Mouse (Mus musculus) left cerebral cortex, postnatal 36 days (tissue): Measurements from ENCODE around the gene Il2. TPM values are rescaled to one million over a fixed set of nuclear protein-coding genes. Genes with fewer than 3 reads are reported as not detected.

ENCODE experiments used
- DNase-seq, 2 experiments: peaks; one replicate each; pipeline ENCODE4 v3.0.0; 2021 to 2022; ENCODE audit warnings: low spot score in 2 of 2, mixed read lengths in 1 of 2
- intact Hi-C: fragments of 180-260 bp; cut with DNase I; formaldehyde crosslinking; loops from one replicate; pipeline ENCODE4 v1.15.1; 2025
- total RNA-seq, 2 experiments: library from RNA; stranded (reverse); gene quantifications; 2 replicates each; pipeline ENCODE4 v1.2.3; 2021

Il2 gene
- not detected for total RNA-seq

DNA sequence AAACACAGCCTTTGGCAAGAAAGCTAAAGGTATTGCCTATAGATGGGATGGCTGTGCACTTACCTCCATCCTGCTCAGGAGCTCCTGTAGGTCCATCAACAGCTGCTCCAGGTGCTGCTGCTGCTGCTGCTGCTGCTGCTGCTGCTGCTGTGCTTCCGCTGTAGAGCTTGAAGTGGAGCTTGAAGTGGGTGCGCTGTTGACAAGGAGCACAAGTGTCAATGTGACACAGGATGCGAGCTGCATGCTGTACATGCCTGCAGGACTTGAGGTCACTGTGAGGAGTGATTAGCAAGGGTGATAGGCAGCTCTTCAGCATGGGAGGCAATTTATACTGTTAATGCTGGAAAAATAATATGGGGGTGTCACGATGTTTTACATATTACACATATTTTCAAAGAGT, at the start of gene Il2:
Gene Il2, minus strand, starts transcription at position 305 of the 400 bp plus-strand sequence.
- intact Hi-C loops, result no loop called here
- no peak for DNase-seq

DNA sequence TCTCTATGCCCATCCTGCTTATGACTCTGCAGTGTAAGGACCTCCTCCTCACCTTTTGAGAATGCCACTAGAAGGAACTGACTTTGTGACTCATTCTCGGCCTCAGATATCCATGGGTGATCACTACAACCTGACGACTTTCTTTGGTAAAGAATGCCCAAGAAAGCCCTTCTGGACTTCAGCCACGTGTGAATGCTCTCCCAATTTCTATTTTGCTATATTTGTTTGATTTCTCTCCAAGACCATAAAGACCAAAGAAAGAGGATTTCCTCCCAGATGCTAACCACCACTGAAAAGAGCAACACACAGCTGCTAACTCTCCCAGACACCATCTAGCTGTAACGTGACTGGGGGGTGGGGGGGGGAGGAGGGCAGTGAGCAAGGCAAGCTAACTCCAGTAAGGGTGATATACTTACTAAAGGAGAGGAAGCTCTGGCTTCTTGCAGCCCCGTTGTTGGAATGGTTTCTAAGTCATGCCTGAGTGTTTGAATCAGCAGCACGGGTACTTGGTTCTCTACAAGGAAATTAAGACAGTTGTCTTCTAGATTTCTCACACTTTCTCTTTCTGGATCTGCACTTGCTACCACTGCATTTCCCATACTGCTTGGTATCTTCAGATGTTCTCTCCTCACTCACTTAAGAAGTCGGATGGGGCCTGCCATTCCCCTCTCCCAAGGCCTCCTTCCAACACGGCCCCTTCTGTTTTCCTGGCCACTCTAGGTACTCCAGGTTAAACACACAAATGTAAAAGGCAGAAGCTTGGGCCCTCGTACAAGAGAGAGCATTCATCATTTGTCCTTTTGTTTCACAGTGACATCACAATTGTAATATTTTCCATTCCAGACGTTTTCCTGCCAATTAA, 49.2 kb upstream of the Il2 start:
- DNase-seq, result no peak
- intact Hi-C loops, result no loop called here

DNA sequence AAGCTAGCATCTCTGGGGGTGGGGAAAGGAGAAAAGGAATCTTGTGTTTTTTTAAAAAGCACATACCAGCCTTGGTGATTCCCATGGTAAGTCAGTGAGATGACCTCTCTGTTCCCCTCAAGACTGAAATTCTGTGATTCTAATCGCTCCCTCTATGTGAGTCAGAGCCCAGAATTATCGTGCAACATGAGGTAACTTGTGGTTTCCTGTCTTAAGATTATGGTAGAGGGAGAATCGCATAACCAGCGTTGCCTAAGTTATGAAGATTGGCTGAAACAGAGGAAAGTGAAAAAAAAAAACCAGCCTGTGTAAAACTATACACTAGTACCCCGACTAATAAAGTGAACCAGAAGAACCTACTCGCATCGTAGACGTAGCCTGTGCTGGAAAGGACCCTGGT, 47.5 kb upstream of the Il2 start:
- intact Hi-C loops, result no loop called here

DNA sequence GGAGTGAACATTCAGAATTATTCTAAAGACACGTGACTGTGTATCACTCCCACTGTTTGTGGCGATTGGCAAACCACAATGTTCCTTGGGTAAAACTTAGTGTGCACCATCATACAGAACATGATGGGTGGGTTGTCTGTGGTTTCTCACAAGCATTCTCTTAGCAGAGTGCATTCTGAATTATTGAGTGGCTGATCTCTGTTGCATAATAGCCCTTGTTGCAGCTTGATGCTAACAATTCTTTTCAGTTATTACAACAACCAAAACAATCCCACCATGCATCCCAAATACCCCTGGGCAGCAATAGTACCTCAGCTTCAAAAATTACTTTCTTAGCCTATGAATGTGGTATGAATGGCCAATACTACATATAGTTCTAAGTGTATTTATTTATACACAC, 43.5 kb upstream of the Il2 start:
- intact Hi-C loops, result no loop called here
- no peak for DNase-seq

More for the DNA sequence above, 47.5 kb upstream of the Il2 start:
- DNase-seq, result no peak

DNA sequence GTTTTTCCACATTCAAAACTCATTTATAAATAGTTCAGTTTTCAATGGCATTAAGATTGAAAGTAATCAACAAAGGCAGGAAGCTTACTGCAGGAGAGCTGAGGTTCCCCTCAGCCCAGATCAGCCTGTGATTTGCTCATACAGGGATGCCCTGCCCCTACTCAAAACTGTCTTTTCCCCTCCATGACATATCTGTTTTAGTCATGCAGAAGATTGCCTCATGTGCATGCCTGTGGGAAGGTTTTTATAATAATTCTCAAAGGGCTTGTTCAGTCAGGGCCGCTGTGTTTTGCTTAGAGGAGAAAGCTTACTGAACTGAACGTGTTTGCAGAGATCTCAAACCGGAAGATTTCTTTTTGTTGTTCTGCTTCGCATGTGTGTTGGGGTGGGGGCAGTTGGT, 35.3 kb upstream of the Il2 start:
- DNase-seq, result no peak
- intact Hi-C loops, result no loop called here

DNA sequence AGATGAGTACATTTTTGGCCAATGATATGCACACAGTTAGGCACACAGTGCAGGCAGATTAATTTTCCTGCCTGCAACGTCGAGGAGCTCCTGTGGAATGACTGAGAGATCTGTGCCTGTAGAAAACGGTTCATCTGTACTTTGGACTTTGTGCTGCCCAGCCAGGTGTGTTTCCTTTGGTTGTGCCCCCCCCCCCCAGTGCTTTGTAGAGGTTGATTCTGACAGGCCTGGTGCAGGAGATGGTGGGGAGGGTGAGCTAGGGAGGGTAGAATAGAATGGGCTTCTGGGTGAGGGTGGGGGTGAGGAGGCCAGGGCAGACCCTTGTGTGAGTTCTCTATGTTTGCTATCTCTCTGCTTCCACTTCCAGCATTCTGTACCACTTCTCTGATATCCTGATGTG, 32.5 kb upstream of the Il2 start:
- no peak for DNase-seq

DNA sequence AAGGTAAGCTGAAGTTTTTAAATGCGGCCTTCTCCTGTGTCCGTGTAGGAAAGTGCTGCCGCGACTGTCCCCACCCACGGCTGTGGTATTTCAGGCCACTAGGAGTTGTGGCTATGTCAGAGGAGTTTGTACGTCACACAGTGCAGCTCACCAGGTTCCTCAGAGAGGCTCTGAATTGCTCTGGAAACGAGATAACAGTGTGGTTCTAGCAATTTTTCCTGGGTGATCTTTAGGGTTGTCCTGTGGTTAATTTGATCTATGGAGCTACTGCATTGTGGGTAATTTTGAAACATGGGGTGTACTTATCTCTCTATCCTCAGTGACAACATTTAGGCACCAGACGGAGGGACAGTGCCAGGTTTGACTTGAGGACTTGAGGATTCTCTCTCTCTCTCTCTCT, 31.3 kb upstream of the Il2 start:
- intact Hi-C loops, result no loop called here

More for the DNA sequence above, 32.5 kb upstream of the Il2 start:
- intact Hi-C loops, result no loop called here

DNA sequence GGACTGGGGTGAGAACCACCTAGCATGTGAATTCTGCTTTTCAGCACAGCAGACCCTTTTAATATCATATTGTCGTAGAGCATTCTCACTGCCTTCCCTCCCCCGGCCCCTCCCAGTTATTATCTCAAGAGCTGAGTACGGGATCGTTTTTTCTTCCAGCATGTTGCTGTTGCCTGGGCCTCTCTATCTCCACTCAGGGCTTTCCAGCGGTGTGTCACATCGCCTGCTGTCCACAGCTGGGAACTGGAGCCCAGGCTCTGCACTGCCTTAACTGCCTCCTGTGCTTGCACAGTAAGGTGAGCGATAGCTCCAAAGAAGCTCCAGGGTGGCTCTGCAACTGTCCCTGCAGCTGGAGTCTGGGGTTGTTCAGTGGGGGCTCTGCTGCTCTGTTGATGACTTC, 28.6 kb upstream of the Il2 start:
- intact Hi-C loops, result no loop called here
- DNase-seq, result no peak

More for the DNA sequence above, 31.3 kb upstream of the Il2 start:
- no peak for DNase-seq

DNA sequence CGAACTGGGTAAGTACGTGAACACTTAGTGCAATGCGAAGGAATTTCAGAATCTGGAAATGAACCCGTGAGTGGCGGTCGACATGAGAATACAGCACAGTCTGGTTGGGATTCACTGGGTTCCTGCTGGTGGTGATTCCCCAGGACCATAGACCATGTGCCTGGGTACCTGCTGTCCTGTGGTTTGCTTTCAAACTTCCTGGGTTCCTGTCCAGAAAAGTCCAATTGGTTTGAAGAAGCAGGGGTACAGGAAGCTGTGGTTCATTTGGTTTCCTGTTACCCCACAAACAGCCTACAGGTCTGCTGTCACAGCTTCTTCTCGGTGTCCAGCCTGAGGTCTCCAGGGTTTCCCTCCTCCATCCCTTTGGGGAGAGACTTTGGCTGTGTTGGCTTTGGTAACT, 27.2 kb upstream of the Il2 start:
- intact Hi-C loops, result no loop called here
- no peak for DNase-seq

DNA sequence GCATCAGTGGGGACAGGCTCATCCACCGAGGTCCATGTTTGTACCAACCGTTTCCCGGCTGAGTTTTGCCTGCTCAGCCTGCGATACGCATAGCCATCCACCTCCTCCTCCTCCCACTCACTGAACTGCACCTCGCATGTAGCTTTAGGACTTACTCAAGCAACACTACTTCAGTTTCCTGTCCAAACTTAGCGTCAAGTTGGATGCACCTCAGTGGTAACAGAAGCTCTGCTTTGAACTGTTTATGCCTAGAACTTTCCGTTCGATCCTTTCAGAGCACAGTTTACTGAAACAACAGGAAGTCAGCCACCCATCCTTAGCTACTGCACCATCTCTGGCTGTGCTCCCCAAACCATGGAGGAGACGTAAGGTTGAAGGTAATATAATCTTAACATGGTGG, 26.5 kb upstream of the Il2 start:
- DNase-seq, result no peak
- intact Hi-C loops, result no loop called here

DNA sequence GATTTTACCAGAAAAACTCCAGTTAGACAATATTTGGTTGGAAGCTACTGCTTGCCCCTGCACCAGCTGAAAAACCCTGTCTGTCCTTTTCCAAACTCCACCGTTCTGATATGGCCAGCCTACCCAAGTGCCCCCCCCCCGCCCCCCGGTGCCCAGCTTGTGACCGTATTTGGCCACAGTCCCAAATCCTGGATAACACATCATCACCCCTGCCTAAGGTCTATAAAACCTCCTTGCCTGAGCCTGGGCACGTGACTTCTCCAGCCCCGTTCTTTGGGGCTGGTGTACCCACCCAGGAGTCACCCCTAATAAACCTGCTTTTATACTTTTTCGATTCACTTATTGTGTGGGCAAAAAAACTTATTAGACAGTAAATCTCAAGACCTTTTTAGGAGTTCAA, 21.1 kb upstream of the Il2 start:
- intact Hi-C loops, result no loop called here
- no peak for DNase-seq

DNA sequence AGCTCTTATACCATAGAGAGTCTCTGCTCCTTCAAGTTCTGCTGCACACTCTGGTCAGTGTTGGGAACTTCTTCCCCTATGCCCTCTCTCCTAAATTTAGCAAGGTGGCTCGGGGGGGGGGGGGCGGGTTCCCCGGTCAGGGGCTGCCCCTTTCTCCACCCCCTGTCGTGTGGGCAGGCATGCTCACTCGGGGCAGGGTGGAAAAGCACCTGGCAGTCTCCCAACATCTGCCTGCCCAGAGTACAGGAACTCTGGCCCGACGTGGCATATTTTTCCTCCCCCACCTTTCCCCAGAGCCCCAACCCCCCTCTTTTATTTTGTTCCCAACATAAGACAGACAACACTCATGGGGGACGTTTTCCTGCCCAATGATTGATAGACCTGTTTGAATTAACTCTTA, 20.6 kb upstream of the Il2 start:
- intact Hi-C loops, result no loop called here

DNA sequence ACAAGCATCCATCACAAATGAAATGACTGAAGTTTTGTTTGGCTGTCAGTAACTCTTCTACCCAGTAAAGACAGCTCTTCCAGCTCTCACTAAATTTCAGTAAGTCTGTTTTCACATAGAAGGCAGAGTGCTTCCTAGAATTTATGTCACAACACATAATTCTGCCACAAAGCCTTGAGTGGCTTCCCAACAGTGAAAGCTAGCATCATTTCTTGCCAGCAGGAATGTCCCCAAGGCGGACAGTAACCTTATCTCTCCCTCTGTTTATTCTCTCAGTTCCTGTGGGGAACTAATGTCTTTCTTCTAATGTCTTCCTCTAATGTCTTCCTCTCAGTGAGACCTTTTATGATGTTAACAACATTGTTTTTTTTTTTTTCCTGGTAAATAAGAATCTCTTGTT, 19.2 kb upstream of the Il2 start:
- intact Hi-C loops, result no loop called here
- no peak for DNase-seq

More for the DNA sequence above, 20.6 kb upstream of the Il2 start:
- no peak for DNase-seq

DNA sequence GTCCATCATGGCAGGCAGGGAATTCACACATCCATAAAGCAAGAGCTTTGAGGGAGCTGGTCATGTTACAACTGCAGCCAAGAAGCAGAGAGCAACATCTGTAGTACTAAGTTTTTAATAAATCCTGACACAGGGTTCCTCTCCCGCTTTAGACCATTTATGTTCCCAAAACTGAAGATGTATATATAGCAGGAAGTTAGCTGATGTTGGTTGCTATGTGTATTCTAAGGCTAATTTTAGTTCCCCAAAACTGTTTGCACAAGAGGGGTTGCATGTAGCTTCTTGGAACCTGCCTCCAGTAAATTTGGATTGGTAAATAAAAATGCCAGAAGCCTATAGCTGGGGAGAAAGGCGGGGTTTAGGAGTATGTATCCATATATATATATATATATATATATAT, 16.1 kb upstream of the Il2 start:
- no peak for DNase-seq
- intact Hi-C loops, result no loop called here

DNA sequence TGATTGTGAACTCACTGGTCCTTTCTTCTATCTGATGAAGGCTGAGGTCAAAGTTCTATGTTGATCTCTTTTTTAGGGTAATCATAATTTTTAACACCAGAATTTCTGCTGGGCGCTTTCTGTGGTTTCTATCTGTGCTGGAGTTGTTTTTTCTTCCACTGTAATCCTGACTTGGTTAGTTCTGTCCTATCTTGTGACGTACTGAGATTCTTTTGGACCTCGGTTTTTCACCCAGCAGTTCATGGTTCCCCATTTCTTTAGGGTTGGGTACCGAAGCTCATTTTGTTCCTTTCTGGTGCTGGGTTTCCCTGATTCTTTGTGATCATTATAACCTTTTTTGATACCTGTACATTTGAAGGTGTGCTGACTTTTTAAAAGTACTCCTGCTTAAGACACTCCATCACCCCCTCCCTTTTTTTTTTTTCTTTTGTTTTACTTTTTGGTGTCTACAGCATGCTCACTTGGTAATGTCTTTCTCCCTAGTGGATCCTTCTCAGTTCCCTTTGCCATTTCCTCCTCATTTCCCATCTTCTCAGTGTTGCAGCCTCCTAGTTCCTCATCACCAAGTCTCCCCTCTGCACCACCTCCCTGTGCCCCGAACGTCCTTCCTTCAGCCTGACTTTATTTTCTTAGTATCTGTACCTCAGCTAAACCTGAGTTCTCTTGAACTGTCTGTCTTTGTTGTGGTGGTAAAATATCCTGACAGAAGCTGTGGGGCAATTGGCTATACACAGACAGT, 14.6 kb upstream of the Il2 start:
- intact Hi-C loops, result no loop called here
- no peak for DNase-seq

DNA sequence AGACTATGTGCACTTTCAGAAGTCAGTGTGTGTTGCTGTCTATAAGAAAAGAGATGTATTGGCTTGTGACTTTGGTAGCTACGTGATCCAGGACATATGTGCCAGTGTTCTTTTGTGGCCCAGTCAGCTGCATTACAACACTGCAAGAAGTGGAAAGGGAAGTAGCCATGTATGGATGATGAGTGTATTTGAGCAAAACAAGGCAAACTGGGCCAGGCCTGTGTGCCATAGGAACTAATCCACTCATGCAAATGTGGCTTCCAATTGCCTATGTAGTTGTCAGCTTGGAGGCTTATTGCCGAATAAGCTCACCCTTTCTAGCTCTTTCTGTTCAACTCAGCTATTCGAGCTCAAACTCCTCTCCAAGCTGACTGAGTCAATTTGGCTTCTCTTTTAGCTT, 13.4 kb upstream of the Il2 start:
- DNase-seq, result no peak
- intact Hi-C loops, result no loop called here

DNA sequence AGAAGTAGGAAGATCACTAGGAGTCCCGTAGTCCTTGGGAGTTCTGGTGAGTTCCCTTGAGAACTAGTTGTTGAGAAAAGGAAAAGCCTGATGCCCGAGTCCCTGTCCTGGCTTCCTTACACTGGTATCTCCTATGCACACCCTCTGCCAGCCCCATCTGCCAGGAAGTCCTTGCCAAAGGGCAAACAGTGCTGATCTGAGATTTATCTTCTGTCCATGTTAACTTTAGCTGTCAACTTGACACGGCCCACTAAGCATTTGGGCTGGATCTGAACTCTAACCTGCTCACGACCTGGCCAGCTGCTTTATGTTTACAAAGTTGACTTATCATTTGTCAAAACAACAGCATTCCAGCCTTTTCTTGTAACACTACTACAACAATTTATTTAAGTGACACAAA, 11.5 kb upstream of the Il2 start:
- intact Hi-C loops, result no loop called here
- DNase-seq, result no peak

DNA sequence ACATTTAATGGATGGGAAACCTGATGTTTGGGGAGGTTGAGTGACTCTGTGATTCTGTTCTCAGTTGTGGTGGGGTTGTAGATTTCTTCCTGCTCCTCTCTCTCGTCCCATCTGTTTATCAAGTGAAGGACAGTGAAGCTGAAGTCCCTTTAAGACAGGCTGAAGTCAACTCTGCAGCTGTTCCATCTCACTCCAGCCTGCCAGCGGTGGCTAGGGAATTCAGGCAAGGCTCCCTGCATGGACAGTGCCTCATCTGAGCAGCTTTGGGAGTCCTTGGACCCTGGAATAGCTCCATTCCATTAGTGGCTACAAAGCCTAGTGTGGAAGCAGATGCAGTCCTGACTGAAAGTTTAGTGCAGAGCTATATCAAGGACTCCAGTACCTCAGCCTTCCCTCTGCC, 3.3 kb upstream of the Il2 start:
- DNase-seq, result no peak
- intact Hi-C loops, result no loop called here

DNA sequence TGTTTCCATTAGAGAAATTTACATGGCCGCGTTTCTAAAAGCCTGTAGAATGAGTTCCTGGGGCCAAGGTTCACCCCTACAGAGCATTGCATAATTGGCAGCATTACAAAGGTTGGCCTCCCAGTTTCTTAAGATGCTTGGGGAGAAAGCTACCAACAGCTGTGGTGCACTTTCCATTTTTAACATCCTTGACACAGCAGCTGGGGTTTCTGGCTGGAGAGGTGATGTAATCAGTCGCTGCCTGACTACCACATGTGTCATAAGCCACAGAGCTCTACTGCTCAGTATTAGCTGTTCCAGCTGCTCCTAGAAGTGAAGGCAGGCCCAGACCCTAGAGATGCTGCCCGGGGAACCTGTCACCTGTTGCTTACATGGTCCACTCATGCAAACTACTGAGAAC, 2.5 kb upstream of the Il2 start:
- intact Hi-C loops, result no loop called here
- DNase-seq, result no peak

DNA sequence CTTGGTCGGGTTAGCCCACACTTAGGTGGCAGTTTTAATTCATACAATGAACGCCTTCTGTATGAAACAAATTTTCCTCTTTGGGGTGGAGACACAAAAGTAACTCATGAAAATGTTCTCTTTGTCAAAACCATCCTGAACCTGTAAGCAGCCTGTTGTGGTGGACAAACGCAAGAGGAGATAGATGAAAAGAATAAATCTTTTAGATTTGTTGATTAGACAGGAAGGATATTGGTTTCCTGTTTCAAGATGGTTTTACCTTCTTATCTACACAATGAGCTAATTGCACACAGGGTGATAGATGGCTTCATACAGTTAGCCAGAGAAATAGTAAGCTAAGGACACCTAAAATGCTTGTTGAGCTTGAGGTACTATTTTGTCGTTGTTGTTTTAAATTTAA, 403 bp upstream of the Il2 start:
- DNase-seq, result no peak
- intact Hi-C loops, result no loop called here

DNA sequence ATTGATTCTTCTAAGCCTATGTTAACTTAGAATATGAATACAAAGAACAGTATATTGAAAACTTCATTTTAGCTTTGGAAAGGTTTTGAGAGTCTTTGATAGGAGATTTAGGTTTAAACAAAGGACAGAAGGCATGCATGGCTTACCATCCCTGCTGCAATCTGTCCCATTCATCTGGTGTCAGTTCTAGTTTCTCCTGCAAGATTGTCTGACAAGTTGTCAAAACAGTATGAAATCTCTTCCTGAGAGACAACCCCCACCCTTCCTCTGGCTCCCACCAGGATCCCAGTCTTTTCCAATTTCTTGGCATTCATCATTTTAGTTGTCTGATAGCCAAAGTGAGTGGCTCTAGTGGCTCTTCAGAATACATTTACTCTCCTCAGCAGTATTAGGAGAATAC, 35.0 kb downstream of the Il2 start:
- DNase-seq, result no peak
- intact Hi-C loops, result no loop called here
